Mouse (Mus musculus): Measurements from ENCODE around the gene Zfp345.
"Not testable (repeated sequence)": the region's sequence is repeated elsewhere in the genome, so short reads cannot be mapped to it uniquely, and the experiment has no call there.

Zfp345 gene

GRCm38 (mm10) chr2:150484939-150485778, at the start of gene Zfp345:
Gene Zfp345, minus strand, starts transcription at chr2:150485091.
- DNase-seq, result not testable (repeated sequence)

GRCm38 (mm10) chr2:150525703-150526207, 40.9 kb upstream of the Zfp345 start:
- no peak for DNase-seq

GRCm38 (mm10) chr2:150512837-150513236, 27.9 kb upstream of the Zfp345 start:
- no peak for DNase-seq

- DNase-seq, result not testable (repeated sequence)
These were observed 15.5 kb upstream of the Zfp345 start for GRCm38 (mm10) chr2:150500124-150500973.

GRCm38 (mm10) chr2:150493031-150493430, 8.1 kb upstream of the Zfp345 start:
- DNase-seq, result no peak

GRCm38 (mm10) chr2:150451180-150451919, 33.5 kb downstream of the Zfp345 start, which contains the start of gene Zfp442:
Gene Zfp442, minus strand, starts transcription at chr2:150451486.
- DNase-seq, result peak; percentile 46

GRCm38 (mm10) chr2:150439084-150439483, 45.8 kb downstream of the Zfp345 start:
- DNase-seq, result not testable (repeated sequence)
